Mouse (Mus musculus) liver (tissue): Measurements from ENCODE around the gene Mrpl30.

Experiments used
- DNase-seq: peaks from one replicate; pipeline ENCODE4 v3.0.0-alpha.2; 2020; ENCODE audit warnings: mixed read lengths

Mrpl30 gene

GRCm38 (mm10) chr1:37890025-37890652 is at the start of gene Mrpl30, which contains the start of gene Mitd1:
TSS of gene Mrpl30 (plus strand) at chr1:37890477.
TSS of gene Mitd1 (minus strand) at chr1:37890411.
- peak; percentile 89 for DNase-seq

- DNase-seq: no peak
These were observed 43.4 kb upstream of the Mrpl30 start for GRCm38 (mm10) chr1:37846878-37847277.

- DNase-seq: no peak
These were observed 39.6 kb upstream of the Mrpl30 start for GRCm38 (mm10) chr1:37850696-37851095.

- DNase-seq: peak; percentile 99
These were observed 25.5 kb upstream of the Mrpl30 start for GRCm38 (mm10) chr1:37864511-37865400.

GRCm38 (mm10) chr1:37865401-37866215 is 24.7 kb upstream of the Mrpl30 start:
- DNase-seq: no peak

- DNase-seq: no peak
These were observed 24.0 kb upstream of the Mrpl30 start, which contains the start of gene Tsga10 for GRCm38 (mm10) chr1:37866286-37866685. TSS of gene Tsga10 (minus strand) at chr1:37866429.

- peak; percentile 75 for DNase-seq
These were observed 23.2 kb upstream of the Mrpl30 start for GRCm38 (mm10) chr1:37867056-37867455.

- DNase-seq: no peak
These were observed 22.5 kb upstream of the Mrpl30 start for GRCm38 (mm10) chr1:37867684-37868322.

GRCm38 (mm10) chr1:37868640-37869039 is 21.6 kb upstream of the Mrpl30 start:
- no peak for DNase-seq

- DNase-seq: no peak
These were observed 20.9 kb upstream of the Mrpl30 start for GRCm38 (mm10) chr1:37869362-37869761.

GRCm38 (mm10) chr1:37871704-37872103 is 18.6 kb upstream of the Mrpl30 start, which contains the start of gene Lipt1:
TSS of gene Lipt1 (plus strand) at chr1:37871738.
- DNase-seq: no peak

- DNase-seq: peak; percentile 91
These were observed 17.9 kb upstream of the Mrpl30 start for GRCm38 (mm10) chr1:37872131-37873067.

- no peak for DNase-seq
These were observed 17.1 kb upstream of the Mrpl30 start for GRCm38 (mm10) chr1:37873157-37873556.

GRCm38 (mm10) chr1:37877736-37878460 is 12.4 kb upstream of the Mrpl30 start:
- no peak for DNase-seq

- DNase-seq: no peak
These were observed 6.9 kb upstream of the Mrpl30 start for GRCm38 (mm10) chr1:37883411-37883810.

- DNase-seq: peak; percentile 88
These were observed 5.8 kb upstream of the Mrpl30 start for GRCm38 (mm10) chr1:37884451-37884850.

GRCm38 (mm10) chr1:37889206-37889605 is 1.1 kb upstream of the Mrpl30 start:
- DNase-seq: no peak

- DNase-seq: no peak
These were observed 1.1 kb downstream of the Mrpl30 start for GRCm38 (mm10) chr1:37891400-37891799.

GRCm38 (mm10) chr1:37894606-37895005 is 4.3 kb downstream of the Mrpl30 start:
- DNase-seq: no peak

- DNase-seq: no peak
These were observed 9.5 kb downstream of the Mrpl30 start for GRCm38 (mm10) chr1:37899816-37900215.

- no peak for DNase-seq
These were observed 10.0 kb downstream of the Mrpl30 start for GRCm38 (mm10) chr1:37900288-37900687.
